Mouse (Mus musculus) frontal cortex, postnatal 36 days (tissue): ENCODE results near the gene Atg2a.
"Not testable (repeated sequence)": the region's sequence is repeated elsewhere in the genome, so short reads cannot be mapped to it uniquely, and the experiment has no call there.

Experiments used
- DNase-seq, 2 experiments: peaks; one replicate each; pipeline ENCODE4 v3.0.0; 2022; ENCODE audit warnings: low spot score in 2 of 2

The Atg2a gene

GRCm38 (mm10) chr19:6296551-6297210, 55.2 kb downstream of the Atg2a start:
- no peak for DNase-seq

GRCm38 (mm10) chr19:6297641-6298040, 56.2 kb downstream of the Atg2a start:
- no peak for DNase-seq

GRCm38 (mm10) chr19:6299003-6299402, 57.5 kb downstream of the Atg2a start:
- no peak for DNase-seq

- DNase-seq: no peak
Measured at GRCm38 (mm10) chr19:6299450-6300267, 58.2 kb downstream of the Atg2a start.

GRCm38 (mm10) chr19:6300402-6300841, 59.0 kb downstream of the Atg2a start:
- DNase-seq: no peak

- no peak for DNase-seq
Measured at GRCm38 (mm10) chr19:6302114-6302513, 60.6 kb downstream of the Atg2a start.

GRCm38 (mm10) chr19:6302522-6302921, 61.1 kb downstream of the Atg2a start:
- DNase-seq: peak in 1 of 2 experiments; percentile 28

GRCm38 (mm10) chr19:6303831-6304230, 62.4 kb downstream of the Atg2a start:
- DNase-seq: no peak

GRCm38 (mm10) chr19:6304787-6305516, 63.5 kb downstream of the Atg2a start:
- DNase-seq: peak; percentile 80 to 83

- DNase-seq: no peak
Measured at GRCm38 (mm10) chr19:6305517-6306115, 64.1 kb downstream of the Atg2a start.

- DNase-seq: no peak
Measured at GRCm38 (mm10) chr19:6306137-6306551, 64.7 kb downstream of the Atg2a start, which contains the start of gene Cdc42bpg. Gene Cdc42bpg, plus strand, starts transcription at chr19:6306456.

GRCm38 (mm10) chr19:6306586-6306985, 65.1 kb downstream of the Atg2a start:
- no peak for DNase-seq

GRCm38 (mm10) chr19:6307733-6308531, 66.5 kb downstream of the Atg2a start:
- no peak for DNase-seq

GRCm38 (mm10) chr19:6310181-6310580, 68.7 kb downstream of the Atg2a start:
- DNase-seq: no peak

GRCm38 (mm10) chr19:6311783-6312182, 70.3 kb downstream of the Atg2a start:
- DNase-seq: not testable (repeated sequence)
